Mouse (Mus musculus) liver, adult 10 weeks (tissue): ENCODE results near the gene Srf. TPM values are rescaled to one million over a fixed set of nuclear protein-coding genes. Genes with fewer than 3 reads are reported as not detected.

ENCODE experiments used
- polyA plus RNA-seq: library from polyadenylated mRNA; stranded (reverse); fragments of 350-450 nt; fragmentation: Illumina TruSeq; extraction: RNeasy Lipid Tissue Mini Kit (QIAGEN cat#74804); gene quantifications from one replicate; pipeline ENCODE4 v1.2.3, GENCODE M21; 2014; ENCODE audit warnings: low read depth, low replicate concordance

Srf gene
- 0.29 TPM for polyA plus RNA-seq

GRCm38 (mm10) chr17:46555673-46556583, at the start of gene Srf:
Gene Srf (minus strand): TSS chr17:46556175.

GRCm38 (mm10) chr17:46545813-46546564, 10.0 kb downstream of the Srf start, which contains the start of gene Cul9:
Gene Cul9 (minus strand): TSS chr17:46546388.

Other genes starting within 250 kb of the Srf start
- 0.64 TPM for gene Abcc10, start 227.8 kb downstream of the Srf start, polyA plus RNA-seq
- 19.5 TPM for gene Zfp318, start 172.4 kb downstream of the Srf start, polyA plus RNA-seq
- not detected for gene Crip3, start 127.2 kb downstream of the Srf start, polyA plus RNA-seq
- 3.3 TPM for gene Slc22a7, start 117.7 kb downstream of the Srf start, polyA plus RNA-seq
- gene Ttbk1, start 68.5 kb downstream of the Srf start, polyA plus RNA-seq: 0.05 TPM
- gene Dnph1, start 59.5 kb downstream of the Srf start, polyA plus RNA-seq: 3.6 TPM
- gene Cul9, start 9.8 kb downstream of the Srf start, polyA plus RNA-seq: 0.87 TPM
- gene Ptk7, start 73.3 kb upstream of the Srf start, polyA plus RNA-seq: not detected
- 1.0 TPM for gene Klc4, start 89.8 kb upstream of the Srf start, polyA plus RNA-seq
- gene Mrpl2, start 90.1 kb upstream of the Srf start, polyA plus RNA-seq: 3.9 TPM
- gene Cul7, start 94.2 kb upstream of the Srf start, polyA plus RNA-seq: 0.19 TPM
- 3.1 TPM for gene Rrp36, start 118.2 kb upstream of the Srf start, polyA plus RNA-seq
- 11.7 TPM for gene Mea1, start 122.6 kb upstream of the Srf start, polyA plus RNA-seq
- 6.7 TPM for gene Klhdc3, start 124.7 kb upstream of the Srf start, polyA plus RNA-seq
- 6.5 TPM for gene Ppp2r5d, start 148.9 kb upstream of the Srf start, polyA plus RNA-seq
- 0.90 TPM for gene Pex6, start 155.3 kb upstream of the Srf start, polyA plus RNA-seq
- 173 TPM for gene Gnmt, start 173.0 kb upstream of the Srf start, polyA plus RNA-seq
- gene Cnpy3, start 196.0 kb upstream of the Srf start, polyA plus RNA-seq: 2.3 TPM
- not detected for gene Ptcra, start 207.5 kb upstream of the Srf start, polyA plus RNA-seq
- 19.9 TPM for gene 2310039H08Rik, start 216.5 kb upstream of the Srf start, polyA plus RNA-seq
- gene Rpl7l1, start 226.5 kb upstream of the Srf start, polyA plus RNA-seq: 34.9 TPM